Comparison of ENCODE assay signal across 11 mouse cellular contexts in the genomic region with DNA sequence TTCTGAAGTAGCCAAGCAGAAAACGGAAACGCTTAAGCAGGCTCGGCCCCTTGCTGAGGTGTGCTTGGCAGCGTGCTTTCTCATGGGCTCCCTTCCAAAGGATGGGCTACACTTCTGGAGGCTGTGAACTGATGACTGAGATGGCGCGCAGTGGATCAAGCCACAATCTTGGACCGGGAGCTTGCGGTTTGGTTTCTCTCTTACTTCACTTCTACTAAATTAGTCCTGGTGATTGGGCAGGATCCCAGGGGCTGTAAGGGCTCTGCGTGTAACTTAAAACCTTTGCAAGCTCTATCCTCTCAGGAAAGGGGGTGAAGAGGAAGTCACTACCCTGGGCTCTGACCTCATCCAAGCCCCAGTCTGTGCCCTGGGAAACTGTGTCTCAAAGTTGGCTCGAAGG. TPM values are rescaled to one million over a fixed set of nuclear protein-coding genes. Genes with fewer than 3 reads are reported as not detected.
DNase-seq lines count a peak whose midpoint lies in the region; ATAC-seq and TF ChIP-seq lines count a peak whose summit lies in the region.
"Had no signal": no experiment of that assay in that cellular context is flagged by ENCODE, and none has a peak within 500 bp of the region (broad histone marks: within the 10 kb centered on the region; RNA-seq: fewer than 3 reads in every experiment).

No protein-coding gene starts in this region.

- no peak for TF ChIP-seq POLR2A in cerebellum, adult 2 months (IDR thresholded peaks at IDR 0.05; ENCODE audit: borderline replicate concordance, insufficient read depth, low read length)

- peak; percentile 35 to 39 for DNase-seq in cerebellum, adult 2 months
- DNase-seq in midbrain, postnatal 0 days (ENCODE audit: low spot score) = peak; percentile 35
- no peak for DNase-seq in midbrain, embryonic 10.5 days (ENCODE audit: low spot score)
- no peak for DNase-seq in frontal cortex, postnatal 10 days (ENCODE audit: low spot score in 2 of 2)
- no peak for DNase-seq in embryo, embryonic 10.5 days (ENCODE audit: low spot score)
- DNase-seq: adrenal gland, postnatal 36 days; lung, postnatal 14 days had no signal

- H3K27ac ChIP-seq in cerebellum, adult 2 months (ENCODE audit: insufficient read depth, low read length) = no peak overlapping the region
- H3K27ac ChIP-seq in midbrain, postnatal 0 days (ENCODE audit: low read depth, low read length) = no peak overlapping the region
- H3K27ac ChIP-seq in midbrain, embryonic 10.5 days (replicated peaks) = no peak overlapping the region
- H3K27ac ChIP-seq in kidney, embryonic 14.5 days (ENCODE audit: low read depth, low read length) = no peak overlapping the region
- no peak overlapping the region for H3K27ac ChIP-seq in hindbrain, embryonic 16.5 days (ENCODE audit: low read depth, low read length)
- H3K27ac ChIP-seq: limb, embryonic 12.5 days had no signal

- no peaks in the 10 kb centered on the region for H3K36me3 ChIP-seq in midbrain, postnatal 0 days (ENCODE audit: insufficient read depth, low read length)
- no peaks in the 10 kb centered on the region for H3K36me3 ChIP-seq in midbrain, embryonic 10.5 days
- H3K36me3 ChIP-seq in kidney, embryonic 14.5 days (ENCODE audit: control insufficient read depth, insufficient read depth, low read length) = no peaks in the 10 kb centered on the region
- H3K36me3 ChIP-seq in hindbrain, embryonic 16.5 days (ENCODE audit: control insufficient read depth, insufficient read depth, low read length) = no peaks in the 10 kb centered on the region
- H3K36me3 ChIP-seq: limb, embryonic 12.5 days had no signal

- no peak overlapping the region for H3K9ac ChIP-seq in midbrain, postnatal 0 days (replicated peaks; ENCODE audit: low read length, poor library complexity, severe bottlenecking)
- no peak overlapping the region for H3K9ac ChIP-seq in kidney, embryonic 14.5 days (ENCODE audit: low read depth, low read length)
- no peak overlapping the region for H3K9ac ChIP-seq in hindbrain, embryonic 16.5 days (ENCODE audit: low read depth, low read length)
- H3K9ac ChIP-seq: limb, embryonic 12.5 days had no signal

- no peak for ATAC-seq in cerebellum, adult (ENCODE audit: insufficient number of reproducible peaks, low FRiP score, low TSS enrichment)
- no peak for ATAC-seq in midbrain, postnatal 0 days (ENCODE audit: low FRiP score)
- ATAC-seq in kidney, embryonic 14.5 days (ENCODE audit: low FRiP score, low TSS enrichment) = peak; percentile 56
- no peak for ATAC-seq in hindbrain, embryonic 16.5 days

- WGBS in cerebellum, adult 2 months = 15% methylated on average over 10 of the region's 10 CpGs
- WGBS in midbrain, postnatal 0 days = 75% methylated on average over 10 of the region's 10 CpGs
- WGBS in midbrain, embryonic 10.5 days = 81% methylated on average over 10 of the region's 10 CpGs
- WGBS in kidney, embryonic 14.5 days = 56% methylated on average over 10 of the region's 10 CpGs
- 73% methylated on average over 10 of the region's 10 CpGs for WGBS in hindbrain, embryonic 16.5 days

- no peak overlapping the region for H3K4me2 ChIP-seq in midbrain, postnatal 0 days (ENCODE audit: low read depth, low read length, poor library complexity, severe bottlenecking)
- 0 out of 2 replicates have a peak overlapping the region, but pooled peaks have one; percentile 6 for H3K4me2 ChIP-seq in kidney, embryonic 14.5 days (replicated peaks; ENCODE audit: low read depth, low read length)
- no peak overlapping the region for H3K4me2 ChIP-seq in hindbrain, embryonic 16.5 days (ENCODE audit: low read length)
- H3K4me2 ChIP-seq: limb, embryonic 12.5 days had no signal

- TF ChIP-seq CTCF in cerebellum, adult 2 months (IDR thresholded peaks at IDR 0.05; ENCODE audit: borderline replicate concordance, insufficient read depth, low read depth, low read length) = no peak
- no peak for TF ChIP-seq CTCF in midbrain, postnatal 0 days (IDR thresholded peaks at IDR 0.05)

- no peaks in the 10 kb centered on the region for H3K9me3 ChIP-seq in midbrain, postnatal 0 days (ENCODE audit: low read length)
- no peaks in the 10 kb centered on the region for H3K9me3 ChIP-seq in midbrain, embryonic 10.5 days (replicated peaks)
- no peaks in the 10 kb centered on the region for H3K9me3 ChIP-seq in kidney, embryonic 14.5 days (ENCODE audit: control insufficient read depth, low read length)
- H3K9me3 ChIP-seq in hindbrain, embryonic 16.5 days (ENCODE audit: control insufficient read depth, low read length) = no peaks in the 10 kb centered on the region
- H3K9me3 ChIP-seq: limb, embryonic 12.5 days had no signal

- H3K4me1 ChIP-seq in cerebellum, adult 2 months (ENCODE audit: control insufficient read depth, insufficient read depth, low read length) = no peaks in the 10 kb centered on the region; the same call in 1 of the 2 replicates
- H3K4me1 ChIP-seq in midbrain, postnatal 0 days (ENCODE audit: insufficient read depth, low read length) = no peaks in the 10 kb centered on the region
- H3K4me1 ChIP-seq in midbrain, embryonic 10.5 days = peaks cover 2% of the 10 kb centered on the region; the same call in 1 of the 2 replicates
- peaks cover 5% of the 10 kb centered on the region; the same call in 1 of the 2 replicates for H3K4me1 ChIP-seq in kidney, embryonic 14.5 days (ENCODE audit: control insufficient read depth, insufficient read depth, low read length)
- H3K4me1 ChIP-seq in hindbrain, embryonic 16.5 days (ENCODE audit: control insufficient read depth, insufficient read depth, low read depth, low read length) = 0 out of 2 replicates have a peak, but pooled peaks cover 2% of the 10 kb centered on the region
- H3K4me1 ChIP-seq: limb, embryonic 12.5 days had no signal

- H3K27me3 ChIP-seq in cerebellum, adult 2 months (ENCODE audit: control insufficient read depth, insufficient read depth, low read length) = no peaks in the 10 kb centered on the region; the same call in 1 of the 2 replicates
- H3K27me3 ChIP-seq in midbrain, postnatal 0 days (ENCODE audit: insufficient read depth, low read length) = no peaks in the 10 kb centered on the region
- H3K27me3 ChIP-seq in midbrain, embryonic 10.5 days (ENCODE audit: low read depth, poor library complexity, severe bottlenecking) = no peaks in the 10 kb centered on the region
- H3K27me3 ChIP-seq in kidney, embryonic 14.5 days (ENCODE audit: control insufficient read depth, insufficient read depth, low read length) = no peaks in the 10 kb centered on the region
- H3K27me3 ChIP-seq in hindbrain, embryonic 16.5 days (replicated peaks; ENCODE audit: control insufficient read depth, insufficient read depth, low read length) = no peaks in the 10 kb centered on the region
- H3K27me3 ChIP-seq: limb, embryonic 12.5 days had no signal

- no peak overlapping the region for H3K4me3 ChIP-seq in cerebellum, adult 2 months (replicated peaks; ENCODE audit: insufficient read depth, low read depth, low read length)
- H3K4me3 ChIP-seq in midbrain, postnatal 0 days (ENCODE audit: low read depth, low read length) = no peak overlapping the region
- no peak overlapping the region for H3K4me3 ChIP-seq in midbrain, embryonic 10.5 days
- H3K4me3 ChIP-seq in kidney, embryonic 14.5 days (ENCODE audit: low read length) = no peak overlapping the region
- no peak overlapping the region for H3K4me3 ChIP-seq in hindbrain, embryonic 16.5 days (ENCODE audit: low read length)
- H3K4me3 ChIP-seq: limb, embryonic 12.5 days had no signal

RNA-seq across cellular contexts. Expression of a gene that starts 22.5 kb away (rescaled TPM):
- polyA plus RNA-seq in cerebellum, adult 2 months (2012; rRNA removed) = 0.98 and 1.00 TPM in 2 replicates
- 0.38 TPM in 1 of 2 replicates, not detected in the other for total RNA-seq in midbrain, postnatal 0 days (2014; rRNA removed)
- not detected in 2 replicates for polyA plus RNA-seq in midbrain, postnatal 0 days (2015; fragmentation: Nextera tagmentation; extraction: Ambion mirVana)
- not detected in 2 replicates for polyA plus RNA-seq in midbrain, embryonic 10.5 days (2016; fragmentation: Nextera tagmentation; extraction: Ambion mirVana)
- 0.69 and 1.4 TPM in 2 replicates for polyA plus RNA-seq in kidney, embryonic 14.5 days (2014; fragmentation: Nextera tagmentation; extraction: Ambion mirVana)
- 0.25 TPM in 1 of 2 replicates, not detected in the other for polyA plus RNA-seq in hindbrain, embryonic 16.5 days (2015; fragmentation: Nextera tagmentation; extraction: Ambion mirVana)
- polyA plus RNA-seq: limb, embryonic 12.5 days had no signal

Comparison
In these comparisons a context has a peak if more than half of its experiments do, and no peak if none do; other contexts are left out.
1. DNase-seq: peak in cerebellum, adult 2 months (2 of 2) and midbrain, postnatal 0 days (single experiment); none in midbrain, embryonic 10.5 days (single experiment), frontal cortex, postnatal 10 days (0 of 2) and embryo, embryonic 10.5 days (single experiment).